Mouse (Mus musculus): ENCODE results near the gene Stap1.

The Stap1 gene

DNA sequence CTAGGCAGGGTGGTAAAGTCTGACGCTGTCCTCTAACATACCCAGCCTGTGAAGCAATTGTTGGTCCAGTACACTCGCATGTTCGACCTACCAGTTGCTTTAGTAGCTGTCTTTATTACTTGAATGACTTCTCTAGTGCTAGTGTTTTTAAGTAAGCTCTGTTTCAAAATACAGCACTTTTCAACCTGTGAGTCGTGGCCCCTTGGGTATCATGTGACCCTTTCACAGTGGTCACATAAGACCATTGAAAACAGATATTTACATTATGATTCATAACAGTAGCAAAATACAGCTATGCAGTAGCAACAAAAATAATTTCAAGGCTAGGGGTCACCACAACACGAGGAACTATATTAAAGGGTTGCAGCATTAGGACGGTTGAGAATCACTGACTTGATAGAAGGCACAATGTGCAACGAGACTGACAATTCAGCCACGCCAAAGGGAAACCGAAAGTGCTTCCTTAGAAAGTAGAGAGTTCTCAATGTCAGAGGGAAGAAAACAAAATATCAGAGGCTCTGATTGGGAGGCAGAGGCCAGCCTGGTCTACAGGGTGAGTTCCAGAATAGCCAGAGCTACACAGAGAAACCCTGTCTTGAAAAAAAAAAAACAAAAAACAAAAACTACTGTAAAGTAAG lies 47.0 kb downstream of the Stap1 start:
- no peak for DNase-seq (ENCODE audit: extremely low spot score, low read depth, low spot score)

DNA sequence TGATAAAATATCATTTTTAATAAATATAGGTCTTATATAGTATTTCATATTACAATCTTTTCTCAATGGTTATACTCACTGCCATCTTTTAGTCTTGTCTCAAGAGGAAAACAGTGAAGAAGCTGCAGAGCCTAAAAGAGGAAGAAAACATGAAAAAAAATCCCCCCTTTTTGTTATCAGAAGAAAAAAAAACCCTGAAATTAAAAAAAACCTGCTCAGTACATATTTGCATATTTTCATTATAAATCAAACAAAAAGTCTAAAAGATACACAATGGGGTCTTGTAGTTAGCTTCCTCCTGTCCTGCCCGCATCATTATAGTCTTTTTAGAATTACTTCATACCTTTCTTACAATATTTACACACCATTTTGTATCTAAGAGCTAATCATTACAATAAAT lies 57.2 kb downstream of the Stap1 start:
- DNase-seq (ENCODE audit: extremely low spot score, low read depth, low spot score), result no peak

DNA sequence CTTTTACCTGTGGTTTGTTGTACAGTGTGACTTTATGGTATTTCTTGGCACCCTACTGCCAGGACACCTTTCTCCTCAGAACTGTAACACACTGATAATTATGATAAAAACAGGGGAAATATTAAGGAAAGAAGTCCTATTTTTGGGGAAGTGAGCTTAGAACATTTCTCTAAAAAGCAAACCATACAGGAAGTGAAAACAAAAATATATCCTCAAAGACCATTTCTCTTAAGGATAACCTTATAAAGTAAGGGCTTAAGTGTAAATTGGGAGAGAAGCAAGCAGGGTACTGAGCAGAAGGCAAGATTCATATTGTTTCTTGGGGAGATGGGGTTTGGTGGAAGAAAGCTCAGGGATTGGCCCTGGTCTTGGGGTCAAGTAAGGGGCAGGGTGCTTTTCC lies 58.3 kb downstream of the Stap1 start:
- DNase-seq (ENCODE audit: extremely low spot score, low read depth, low spot score), result no peak

All from hindlimb bud, embryonic 11.5 days (tissue).